Mouse (Mus musculus): Measurements from ENCODE around the gene Polr1e. TPM values are rescaled to one million over a fixed set of nuclear protein-coding genes. Genes with fewer than 3 reads are reported as not detected.

The Polr1e gene
- polyA plus RNA-seq, 1 experiment: 35.1 TPM

DNA sequence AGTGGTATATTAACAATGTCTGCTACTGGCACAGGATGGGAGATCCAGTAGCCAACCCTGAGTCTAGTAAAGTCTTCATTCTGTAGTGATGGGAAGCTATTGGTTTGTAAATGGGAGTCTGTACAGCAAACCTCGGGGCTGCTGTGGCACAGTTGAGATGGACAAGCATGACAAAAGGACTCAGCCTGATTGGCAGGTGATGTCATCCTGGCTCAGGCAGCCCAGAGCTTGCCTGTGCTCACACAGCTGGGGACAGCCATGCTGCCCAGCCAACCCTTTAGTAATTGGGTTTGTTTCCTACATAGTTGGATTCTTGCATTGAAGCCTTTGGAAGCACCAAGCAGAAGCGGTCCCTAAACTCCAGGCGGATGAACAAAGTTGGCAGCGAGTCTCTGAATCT, 8.1 kb downstream of the Polr1e start:
- H3K4me1 ChIP-seq (ENCODE audit: control insufficient read depth, insufficient read depth, low read length): no peaks in the 10 kb centered on the region
- H3K4me3 ChIP-seq (ENCODE audit: low read depth, low read length): no peak overlapping the region
- no peaks in the 10 kb centered on the region for H3K9me3 ChIP-seq (replicated peaks; ENCODE audit: control insufficient read depth, insufficient read depth, low read length, poor library complexity, severe bottlenecking)
- peaks cover 35% of the 10 kb centered on the region for H3K36me3 ChIP-seq (ENCODE audit: control insufficient read depth, insufficient read depth, low read length, poor library complexity, severe bottlenecking)
- no peaks in the 10 kb centered on the region for H3K27me3 ChIP-seq (ENCODE audit: control insufficient read depth, insufficient read depth, low read length, poor library complexity, severe bottlenecking)
- no peak overlapping the region for H3K9ac ChIP-seq (ENCODE audit: low read depth, poor library complexity, severe bottlenecking)
- TF ChIP-seq POLR2A (IDR thresholded peaks at IDR 0.05; ENCODE audit: insufficient read depth, low read length) (no peak), CTCF (IDR thresholded peaks at IDR 0.05; ENCODE audit: low read depth, low read length) (no peak), EP300 (IDR thresholded peaks at IDR 0.05; ENCODE audit: insufficient read depth, low read depth, low read length) (no peak)
- H3K27ac ChIP-seq (ENCODE audit: insufficient read depth, low read length): no peak overlapping the region

DNA sequence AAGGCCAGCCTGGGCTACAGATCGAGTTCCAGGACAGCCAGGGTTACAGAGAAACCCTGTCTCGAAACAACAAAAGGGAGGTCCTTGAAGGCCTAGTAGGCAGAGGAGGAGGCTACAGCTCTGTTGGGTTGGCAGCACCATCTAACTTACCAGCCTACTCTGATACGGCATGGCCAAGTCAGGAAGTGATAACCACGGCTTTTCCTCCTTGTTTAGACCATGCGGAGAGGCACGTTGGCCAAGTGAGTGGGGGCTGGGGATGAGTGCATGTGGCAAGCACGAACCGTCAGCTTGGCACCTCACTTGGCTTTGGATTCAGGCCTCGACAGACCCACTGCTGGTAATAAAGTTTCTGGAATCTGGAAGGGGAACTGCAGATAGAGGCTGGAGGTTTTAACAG, 14.2 kb downstream of the Polr1e start:
- Histone ChIP-seq H3K27me3 (ENCODE audit: control insufficient read depth, insufficient read depth, low read length, poor library complexity, severe bottlenecking) (no peaks in the 10 kb centered on the region), H3K9me3 (replicated peaks; ENCODE audit: control insufficient read depth, insufficient read depth, low read length, poor library complexity, severe bottlenecking) (no peaks in the 10 kb centered on the region), H3K9ac (ENCODE audit: low read depth, poor library complexity, severe bottlenecking) (no peak overlapping the region), H3K4me1 (ENCODE audit: control insufficient read depth, insufficient read depth, low read length) (no peaks in the 10 kb centered on the region), H3K36me3 (ENCODE audit: control insufficient read depth, insufficient read depth, low read length, poor library complexity, severe bottlenecking) (peaks cover 16% of the 10 kb centered on the region), H3K4me3 (ENCODE audit: low read depth, low read length) (no peak overlapping the region), H3K27ac (ENCODE audit: insufficient read depth, low read length) (no peak overlapping the region)
- TF ChIP-seq CTCF (IDR thresholded peaks at IDR 0.05; ENCODE audit: low read depth, low read length) (no peak), EP300 (IDR thresholded peaks at IDR 0.05; ENCODE audit: insufficient read depth, low read depth, low read length) (no peak), POLR2A (IDR thresholded peaks at IDR 0.05; ENCODE audit: insufficient read depth, low read length) (no peak)

DNA sequence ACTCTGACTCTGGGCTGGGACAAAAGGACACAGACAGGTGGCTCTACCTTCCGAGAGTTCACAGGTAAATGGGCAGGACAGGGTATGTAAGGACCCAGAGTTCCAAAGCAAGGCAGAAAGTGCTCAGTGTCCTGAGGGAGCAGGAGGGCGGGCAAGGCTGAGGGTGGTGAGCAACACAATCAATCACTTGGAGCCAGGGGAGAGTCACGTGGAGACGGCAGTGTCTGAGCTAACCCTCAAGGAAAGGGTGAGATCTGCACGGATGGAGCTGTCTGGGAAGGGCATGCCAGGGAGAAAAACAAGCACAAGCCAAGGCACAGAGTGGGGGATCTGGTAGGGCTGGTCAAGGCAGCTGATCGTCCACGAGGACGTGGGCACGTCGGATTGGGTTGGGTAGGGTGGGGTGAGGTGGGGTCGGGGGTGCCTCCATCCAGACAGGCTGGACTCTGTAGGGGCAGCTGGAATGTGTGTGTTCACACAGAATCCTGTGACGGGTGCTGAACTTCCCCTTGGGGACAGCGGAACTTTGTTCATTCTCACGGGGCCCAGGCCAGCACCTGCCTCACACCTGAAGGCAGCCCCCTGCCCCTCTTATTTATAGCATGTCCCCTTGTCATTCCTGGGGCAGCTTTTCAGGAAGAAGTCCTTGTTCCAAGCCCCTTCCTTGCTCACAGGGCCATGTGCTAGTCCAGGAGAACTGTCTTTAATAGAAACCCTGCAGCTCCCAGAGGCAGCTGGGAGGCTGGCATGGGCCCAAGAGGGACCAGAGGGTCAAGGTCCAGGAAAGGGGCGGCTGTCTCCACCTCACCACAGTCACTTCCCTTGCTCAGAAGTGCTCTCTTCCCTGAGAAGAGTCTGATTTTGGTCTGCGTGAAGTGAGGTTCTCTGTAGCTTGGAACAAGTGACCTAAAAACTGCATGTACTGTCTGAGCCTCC, 16.6 kb downstream of the Polr1e start:
- Histone ChIP-seq H3K4me3 (ENCODE audit: low read depth, low read length) (no peak overlapping the region), H3K27ac (ENCODE audit: insufficient read depth, low read length) (no peak overlapping the region), H3K27me3 (ENCODE audit: control insufficient read depth, insufficient read depth, low read length, poor library complexity, severe bottlenecking) (no peaks in the 10 kb centered on the region), H3K36me3 (ENCODE audit: control insufficient read depth, insufficient read depth, low read length, poor library complexity, severe bottlenecking) (peaks cover 8% of the 10 kb centered on the region), H3K9me3 (replicated peaks; ENCODE audit: control insufficient read depth, insufficient read depth, low read length, poor library complexity, severe bottlenecking) (no peaks in the 10 kb centered on the region), H3K4me1 (ENCODE audit: control insufficient read depth, insufficient read depth, low read length) (no peaks in the 10 kb centered on the region), H3K9ac (ENCODE audit: low read depth, poor library complexity, severe bottlenecking) (no peak overlapping the region)
- no peak for TF ChIP-seq CTCF (IDR thresholded peaks at IDR 0.05; ENCODE audit: low read depth, low read length)
- no peak for TF ChIP-seq POLR2A (IDR thresholded peaks at IDR 0.05; ENCODE audit: insufficient read depth, low read length)
- TF ChIP-seq EP300 (IDR thresholded peaks at IDR 0.05; ENCODE audit: insufficient read depth, low read depth, low read length): no peak

DNA sequence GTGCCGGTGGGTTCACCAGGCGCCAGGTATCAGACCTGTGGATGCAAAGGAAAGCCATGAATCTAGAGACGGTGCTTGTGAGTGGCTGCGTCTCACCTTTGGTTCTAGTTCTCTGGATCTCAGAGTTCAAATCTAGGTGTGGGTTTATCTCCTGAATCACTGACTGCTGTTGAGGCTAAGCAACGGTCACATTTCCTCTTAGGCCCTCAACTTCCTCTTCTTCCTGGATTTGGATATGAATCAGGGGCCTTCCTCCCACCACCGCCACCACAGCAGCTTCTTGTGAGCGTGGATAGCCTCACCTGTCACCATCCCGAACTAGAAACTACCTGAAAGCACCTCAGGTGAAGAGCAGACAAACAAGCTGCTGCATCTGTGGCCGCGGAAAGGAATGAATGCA, 17.7 kb downstream of the Polr1e start:
- H3K27ac ChIP-seq (ENCODE audit: insufficient read depth, low read length): no peak overlapping the region
- no peaks in the 10 kb centered on the region for H3K4me1 ChIP-seq (ENCODE audit: control insufficient read depth, insufficient read depth, low read length)
- TF ChIP-seq CTCF (IDR thresholded peaks at IDR 0.05; ENCODE audit: low read depth, low read length) (no peak), EP300 (IDR thresholded peaks at IDR 0.05; ENCODE audit: insufficient read depth, low read depth, low read length) (no peak), POLR2A (IDR thresholded peaks at IDR 0.05; ENCODE audit: insufficient read depth, low read length) (no peak)
- H3K9ac ChIP-seq (ENCODE audit: low read depth, poor library complexity, severe bottlenecking): no peak overlapping the region
- H3K4me3 ChIP-seq (ENCODE audit: low read depth, low read length): no peak overlapping the region
- no peaks in the 10 kb centered on the region for H3K27me3 ChIP-seq (ENCODE audit: control insufficient read depth, insufficient read depth, low read length, poor library complexity, severe bottlenecking)
- H3K9me3 ChIP-seq (replicated peaks; ENCODE audit: control insufficient read depth, insufficient read depth, low read length, poor library complexity, severe bottlenecking): no peaks in the 10 kb centered on the region
- peaks cover 6% of the 10 kb centered on the region; the same call in 1 of the 2 replicates for H3K36me3 ChIP-seq (ENCODE audit: control insufficient read depth, insufficient read depth, low read length, poor library complexity, severe bottlenecking)

DNA sequence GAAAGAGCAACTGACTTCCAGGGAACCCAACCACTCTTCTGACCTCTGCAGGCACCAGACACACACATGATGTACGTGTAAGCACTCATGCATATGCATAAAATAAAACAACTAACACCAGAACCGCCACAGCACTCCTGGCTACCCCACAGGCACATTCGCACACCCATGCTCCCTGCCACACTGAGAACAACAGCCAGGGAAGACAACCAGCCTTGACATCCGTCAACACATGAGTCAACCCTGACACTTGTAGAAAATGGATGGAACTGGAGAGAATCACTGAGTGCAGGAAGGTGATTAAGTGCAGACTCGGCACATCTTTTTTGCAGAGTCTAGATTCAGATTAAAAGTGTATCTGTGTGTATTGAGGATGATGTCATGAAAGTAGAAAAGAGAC, 18.2 kb downstream of the Polr1e start:
- Histone ChIP-seq H3K27ac (ENCODE audit: insufficient read depth, low read length) (no peak overlapping the region), H3K4me1 (ENCODE audit: control insufficient read depth, insufficient read depth, low read length) (no peaks in the 10 kb centered on the region), H3K9ac (ENCODE audit: low read depth, poor library complexity, severe bottlenecking) (no peak overlapping the region), H3K9me3 (replicated peaks; ENCODE audit: control insufficient read depth, insufficient read depth, low read length, poor library complexity, severe bottlenecking) (no peaks in the 10 kb centered on the region), H3K4me3 (ENCODE audit: low read depth, low read length) (no peak overlapping the region), H3K36me3 (ENCODE audit: control insufficient read depth, insufficient read depth, low read length, poor library complexity, severe bottlenecking) (peaks cover 6% of the 10 kb centered on the region; the same call in 1 of the 2 replicates), H3K27me3 (ENCODE audit: control insufficient read depth, insufficient read depth, low read length, poor library complexity, severe bottlenecking) (no peaks in the 10 kb centered on the region)
- no peak for TF ChIP-seq EP300 (IDR thresholded peaks at IDR 0.05; ENCODE audit: insufficient read depth, low read depth, low read length)
- no peak for TF ChIP-seq CTCF (IDR thresholded peaks at IDR 0.05; ENCODE audit: low read depth, low read length)
- no peak for TF ChIP-seq POLR2A (IDR thresholded peaks at IDR 0.05; ENCODE audit: insufficient read depth, low read length)
